Mouse (Mus musculus) G1E (cell line): ENCODE results near the gene Cdkl2. TPM values are rescaled to one million over a fixed set of nuclear protein-coding genes. Genes with fewer than 3 reads are reported as not detected.
A peak's percentile ranks its signal among the peaks of the same experiment; 100 is the strongest.

Experiments used
- ATAC-seq: 2 replicates; pipeline ENCODE4 v1.8.0; 2016; ENCODE audit warnings: mild to moderate bottlenecking; ENCODE audit not compliant: insufficient number of reproducible peaks, poor library complexity, low FRiP score, severe bottlenecking; ENCODE audit errors: extremely low read depth
- DNase-seq: peaks from one replicate; pipeline ENCODE4 v3.0.0; 2012; ENCODE audit warnings: low spot score
- H3K27me3 ChIP-seq: 2 replicates; pipeline ENCODE4 v1.6.1; 2012; ENCODE audit warnings: mild to moderate bottlenecking, low read length, inconsistent platforms; ENCODE audit not compliant: insufficient read depth
- H3K36me3 ChIP-seq: replicated peaks from 2 replicates; pipeline ENCODE3; 2012; ENCODE audit warnings: mild to moderate bottlenecking, inconsistent platforms
- H3K4me1 ChIP-seq: 2 replicates; pipeline ENCODE4 v1.6.1; 2012; ENCODE audit warnings: low read depth, low read length, inconsistent platforms, mixed read lengths; ENCODE audit not compliant: insufficient read depth
- H3K4me3 ChIP-seq: 2 replicates; pipeline ENCODE4 v1.5.1; 2012; ENCODE audit warnings: low read depth, mild to moderate bottlenecking, inconsistent platforms, low read length, moderate library complexity, mixed read lengths
- H3K9me3 ChIP-seq: replicated peaks from 2 replicates; pipeline ENCODE4 v1.6.1; 2012; ENCODE audit warnings: inconsistent platforms
- CTCF ChIP-seq: IDR thresholded peaks from 2 replicates; pipeline ENCODE4 v1.5.1; 2012; ENCODE audit warnings: low read depth, low read length, inconsistent platforms, mixed read lengths
- GATA1 ChIP-seq: IDR thresholded peaks from 2 replicates; pipeline ENCODE4 v1.6.1; 2012; ENCODE audit warnings: borderline replicate concordance, low read length, inconsistent platforms, mixed read lengths
- GATA2 ChIP-seq: IDR thresholded peaks from 2 replicates; pipeline ENCODE4 v1.6.1; 2012; ENCODE audit warnings: low read depth, low read length, inconsistent platforms, borderline replicate concordance
- POLR2AphosphoS5 ChIP-seq: IDR thresholded peaks from 2 replicates; pipeline ENCODE4 v1.6.1; 2012; ENCODE audit warnings: low read depth, low read length, inconsistent platforms; ENCODE audit not compliant: insufficient replicate concordance
- TAL1 ChIP-seq: conservative IDR thresholded peaks from 2 replicates; pipeline ENCODE4 v1.6.1; 2012; ENCODE audit warnings: low read depth, low read length, inconsistent platforms, mixed read lengths
- polyA plus RNA-seq: library from polyadenylated mRNA; stranded (reverse); fragments of >175 nt; gene quantifications from 2 replicates; pipeline ENCODE4 v1.2.3, GENCODE M21; 2012
- total RNA-seq, 2 experiments: library from RNA; stranded (forward) in 1 of 2; stranded (reverse) in 1 of 2; fragments of 200-1000 nt in 1 of 2; fragments of >200 nt in 1 of 2; fragmentation: Nextera tagmentation in 1 of 2; gene quantifications; 2 replicates each; pipeline ENCODE4 v1.2.3; 2014 to 2017

Cdkl2 gene
- total RNA-seq (2014; fragmentation: Nextera tagmentation) (0.29 and 1.4 TPM in 2 replicates), total RNA-seq (2017) (2.9 and 4.3 TPM in 2 replicates), polyA plus RNA-seq (0.02 TPM in 2 replicates)

GRCm38 (mm10) chr5:92043783-92044182 lies at the start of gene Cdkl2:
Gene Cdkl2 (minus strand): TSS chr5:92043883.
- TF ChIP-seq CTCF, result no peak
- no peak for TF ChIP-seq TAL1
- no peak for TF ChIP-seq GATA1
- TF ChIP-seq GATA2, result no peak
- no peak for TF ChIP-seq POLR2AphosphoS5
- DNase-seq, result no peak
- Histone ChIP-seq H3K9me3 (no peaks in the 10 kb centered on the region), H3K36me3 (no peaks in the 10 kb centered on the region), H3K27me3 (peaks cover 8% of the 10 kb centered on the region), H3K4me3 (peak within 1 kb of the TSS; percentile 79), H3K4me1 (peaks cover 15% of the 10 kb centered on the region)
- ATAC-seq, result no peak

- H3K36me3 ChIP-seq, result peaks cover 6% of the 10 kb centered on the region
- no peak overlapping the region for H3K4me3 ChIP-seq
- no peak for TF ChIP-seq CTCF
- no peak for TF ChIP-seq GATA2
- TF ChIP-seq TAL1, result no peak
- no peak for TF ChIP-seq GATA1
- TF ChIP-seq POLR2AphosphoS5, result no peak
- peaks cover 17% of the 10 kb centered on the region for H3K4me1 ChIP-seq
- ATAC-seq (no peak), DNase-seq (no peak)
- H3K9me3 ChIP-seq, result no peaks in the 10 kb centered on the region; the same call in 1 of the 2 replicates
- no peaks in the 10 kb centered on the region for H3K27me3 ChIP-seq
Measured at GRCm38 (mm10) chr5:92087469-92087868, 43.8 kb upstream of the Cdkl2 start.

- ATAC-seq (no peak), DNase-seq (no peak)
- peaks cover 10% of the 10 kb centered on the region for H3K36me3 ChIP-seq
- no peaks in the 10 kb centered on the region for H3K27me3 ChIP-seq
- no peak for TF ChIP-seq GATA1
- TF ChIP-seq TAL1, result no peak
- H3K9me3 ChIP-seq, result no peaks in the 10 kb centered on the region; the same call in 1 of the 2 replicates
- peaks cover 30% of the 10 kb centered on the region for H3K4me1 ChIP-seq
- H3K4me3 ChIP-seq, result no peak overlapping the region
Measured at GRCm38 (mm10) chr5:92085821-92086550, 42.3 kb upstream of the Cdkl2 start.

- no peak for ATAC-seq
- no peak overlapping the region for H3K4me3 ChIP-seq
- TF ChIP-seq CTCF, result no peak
- TF ChIP-seq GATA1, result no peak
- no peak for TF ChIP-seq GATA2
- TF ChIP-seq POLR2AphosphoS5, result no peak
- TF ChIP-seq TAL1, result no peak
- H3K9me3 ChIP-seq, result no peaks in the 10 kb centered on the region; the same call in 1 of the 2 replicates
- H3K36me3 ChIP-seq, result peaks cover 13% of the 10 kb centered on the region
- no peak for DNase-seq
- H3K4me1 ChIP-seq, result peaks cover 36% of the 10 kb centered on the region
- no peaks in the 10 kb centered on the region for H3K27me3 ChIP-seq
Measured at GRCm38 (mm10) chr5:92085246-92085645, 41.6 kb upstream of the Cdkl2 start.

GRCm38 (mm10) chr5:92083417-92084038 lies 39.8 kb upstream of the Cdkl2 start, which contains the start of gene G3bp2:
Gene G3bp2 (minus strand): TSS chr5:92083719.
- no peaks in the 10 kb centered on the region for H3K27me3 ChIP-seq
- no peaks in the 10 kb centered on the region; the same call in 1 of the 2 replicates for H3K9me3 ChIP-seq
- DNase-seq (peak; percentile 82), ATAC-seq (peak; percentile 94)
- peaks cover 24% of the 10 kb centered on the region for H3K36me3 ChIP-seq
- H3K4me3 ChIP-seq, result peak within 1 kb of the TSS; percentile 100
- TF ChIP-seq TAL1, result no peak
- TF ChIP-seq GATA2, result no peak
- no peak for TF ChIP-seq POLR2AphosphoS5
- TF ChIP-seq CTCF, result no peak
- TF ChIP-seq GATA1, result no peak
- H3K4me1 ChIP-seq, result peaks cover 46% of the 10 kb centered on the region

- TF ChIP-seq GATA1 (no peak), TAL1 (no peak)
- peaks cover 46% of the 10 kb centered on the region for H3K4me1 ChIP-seq
- peaks cover 24% of the 10 kb centered on the region for H3K36me3 ChIP-seq
- H3K4me3 ChIP-seq, result peak overlapping the region; percentile 100
- ATAC-seq (no peak), DNase-seq (peak; percentile 43)
- H3K9me3 ChIP-seq, result no peaks in the 10 kb centered on the region; the same call in 1 of the 2 replicates
- H3K27me3 ChIP-seq, result no peaks in the 10 kb centered on the region
Measured at GRCm38 (mm10) chr5:92082821-92083401, 39.2 kb upstream of the Cdkl2 start.
